Mouse (Mus musculus) MN1 (cell line): ENCODE data around the gene Tsku.
A peak's percentile ranks its signal among the peaks of the same experiment; 100 is the strongest.

Experiments used
- DNase-seq: peaks from one replicate; pipeline ENCODE4 v3.0.0-alpha.2; 2016; ENCODE audit warnings: low spot score

The Tsku gene

GRCm38 (mm10) chr7:98358016-98358415, 3.1 kb downstream of the Tsku start:
- no peak for DNase-seq

DNA sequence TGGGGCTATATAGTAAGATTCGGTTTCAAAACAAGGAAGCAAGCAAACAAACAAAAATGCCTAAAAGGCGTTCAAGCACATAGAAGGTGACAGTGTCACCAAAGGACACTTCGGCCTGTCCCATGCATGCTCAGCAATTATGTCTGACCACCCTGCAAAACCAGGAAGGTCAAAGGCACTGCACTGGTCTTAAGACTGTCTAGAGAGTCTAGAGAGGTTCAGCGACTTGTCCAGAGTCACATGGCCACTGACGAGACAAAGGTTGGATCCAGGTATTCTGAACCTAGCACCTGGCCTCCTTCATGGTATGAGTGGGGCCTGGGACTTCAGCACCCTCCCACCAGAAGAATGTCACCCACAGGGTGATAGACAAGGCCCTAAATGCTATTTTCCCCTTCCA, 3.8 kb downstream of the Tsku start:
- no peak for DNase-seq

DNA sequence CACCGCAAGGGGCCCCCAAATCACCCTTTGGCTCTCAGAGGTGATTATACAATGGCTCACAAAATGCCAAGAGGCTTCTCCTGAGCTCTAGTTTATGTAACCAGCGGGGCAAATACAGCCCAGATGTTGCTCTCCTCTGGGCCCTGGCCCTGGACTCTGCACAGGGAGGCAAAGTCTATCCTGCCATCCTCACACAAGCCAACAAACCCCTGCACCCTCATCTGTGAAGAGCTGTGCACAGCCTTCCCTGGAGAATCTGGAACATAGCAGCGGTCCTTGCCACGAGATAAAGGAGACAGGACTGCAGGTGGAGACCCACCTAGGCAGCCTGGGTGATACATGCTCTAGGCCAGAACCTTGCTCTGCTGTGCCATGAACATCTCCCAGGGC, 6.2 kb downstream of the Tsku start:
- no peak for DNase-seq

DNA sequence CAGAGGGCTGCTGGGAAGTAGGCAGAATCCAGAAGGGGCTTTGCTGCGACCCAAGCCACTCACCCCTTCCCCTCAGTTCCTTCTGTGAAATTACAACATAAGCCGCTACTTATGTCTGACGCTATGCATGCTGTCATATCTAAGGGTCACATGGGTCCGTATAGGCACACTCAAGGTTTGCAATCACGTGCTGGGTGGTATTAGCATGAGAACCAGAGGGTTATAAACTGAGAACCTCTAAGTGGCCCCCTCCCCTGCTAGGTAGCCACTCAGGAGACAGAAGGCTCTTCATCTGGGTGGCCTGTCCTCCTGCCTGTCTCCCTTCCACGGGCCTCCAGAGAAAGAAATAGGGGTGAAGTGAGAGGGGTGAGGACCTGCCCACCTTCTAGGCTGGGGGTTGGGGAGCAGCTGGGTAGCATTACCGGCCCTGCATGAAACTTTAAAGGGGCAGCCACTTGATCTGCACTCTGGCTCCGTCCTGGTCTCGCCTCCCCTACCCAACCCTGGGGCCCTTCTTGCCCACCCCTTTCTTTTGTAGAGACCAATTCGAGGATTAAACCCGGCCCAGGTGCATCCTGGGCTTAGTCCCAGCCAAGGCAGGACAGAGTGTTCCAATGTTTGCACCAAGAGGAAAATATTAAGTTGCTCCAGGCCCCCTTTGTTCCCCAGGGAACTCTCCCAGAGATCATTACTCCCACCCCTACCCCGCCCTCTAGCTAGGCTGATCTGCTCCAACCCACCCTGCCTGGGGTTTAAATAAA, 6.8 kb downstream of the Tsku start:
- DNase-seq: no peak

- no peak for DNase-seq
These were observed 7.5 kb downstream of the Tsku start for GRCm38 (mm10) chr7:98353616-98354015.

- DNase-seq: no peak
These were observed 9.6 kb downstream of the Tsku start for GRCm38 (mm10) chr7:98351523-98351922.

- no peak for DNase-seq
These were observed 11.3 kb downstream of the Tsku start for GRCm38 (mm10) chr7:98349821-98350220.

DNA sequence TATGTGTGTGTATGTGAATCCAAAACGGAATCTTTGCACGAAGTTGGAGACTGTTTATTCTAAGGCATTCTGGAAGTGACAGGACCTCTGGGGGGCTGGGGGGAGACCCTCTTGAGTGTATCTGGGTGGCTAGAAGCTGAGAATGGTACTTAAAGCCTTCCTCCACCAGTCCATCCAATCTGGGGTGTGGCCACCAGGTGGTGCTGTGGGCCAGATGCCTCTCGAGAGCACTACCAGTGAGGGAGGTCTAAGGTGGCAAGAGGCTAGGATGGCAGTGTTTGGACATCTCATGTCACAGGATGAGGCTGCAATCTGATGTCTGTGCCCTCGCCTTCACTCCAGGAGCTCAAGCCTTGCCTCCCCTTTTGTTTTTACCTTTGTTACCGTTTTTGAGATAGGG, 12.0 kb downstream of the Tsku start:
- peak; percentile 85 for DNase-seq

- peak; percentile 71 for DNase-seq
These were observed 13.1 kb downstream of the Tsku start for GRCm38 (mm10) chr7:98348043-98348442.

GRCm38 (mm10) chr7:98347471-98347870, 13.7 kb downstream of the Tsku start:
- DNase-seq: no peak

DNA sequence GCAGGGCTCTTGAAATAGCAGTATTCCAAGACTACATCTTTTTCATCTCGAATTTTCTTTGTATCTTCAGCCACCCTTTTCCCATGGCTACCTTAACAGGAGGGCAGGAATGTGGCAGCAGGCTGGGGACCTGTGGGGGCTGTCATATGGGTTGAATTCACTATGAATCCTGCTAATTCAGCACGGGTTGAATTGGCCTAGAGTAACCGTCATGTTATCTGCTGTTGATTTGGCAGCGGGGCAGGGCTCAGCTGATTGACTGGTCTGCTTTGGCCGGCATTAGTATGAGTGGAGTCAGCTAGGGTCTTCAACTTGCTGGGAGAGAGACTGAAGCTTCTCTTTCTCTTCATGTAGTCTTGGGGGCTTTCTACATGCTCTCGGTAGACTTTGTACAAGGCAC, 16.1 kb downstream of the Tsku start:
- DNase-seq: no peak

DNA sequence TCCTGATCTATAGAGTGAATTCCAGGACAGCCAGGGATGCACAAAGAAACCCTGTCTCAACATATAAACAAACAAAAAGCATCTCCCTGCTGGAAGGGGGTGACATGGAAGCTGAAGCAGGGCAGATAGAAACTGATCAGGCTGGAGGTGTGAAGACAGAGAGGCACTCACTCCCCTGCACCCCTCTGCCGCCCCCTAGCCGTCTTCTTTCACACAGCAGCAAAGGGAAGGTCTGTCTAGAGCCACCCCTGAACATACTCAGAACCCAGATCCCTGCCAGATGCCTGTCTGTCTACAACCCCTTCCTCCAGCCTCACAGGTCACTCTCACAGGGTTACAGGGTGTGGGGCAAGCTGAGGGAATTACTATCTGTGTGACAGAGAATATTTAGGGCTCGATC, 16.8 kb downstream of the Tsku start:
- DNase-seq: no peak

- DNase-seq: no peak
These were observed 18.9 kb downstream of the Tsku start for GRCm38 (mm10) chr7:98342249-98342648.

- DNase-seq: peak; percentile 93
These were observed 19.7 kb downstream of the Tsku start for GRCm38 (mm10) chr7:98341475-98341874.

DNA sequence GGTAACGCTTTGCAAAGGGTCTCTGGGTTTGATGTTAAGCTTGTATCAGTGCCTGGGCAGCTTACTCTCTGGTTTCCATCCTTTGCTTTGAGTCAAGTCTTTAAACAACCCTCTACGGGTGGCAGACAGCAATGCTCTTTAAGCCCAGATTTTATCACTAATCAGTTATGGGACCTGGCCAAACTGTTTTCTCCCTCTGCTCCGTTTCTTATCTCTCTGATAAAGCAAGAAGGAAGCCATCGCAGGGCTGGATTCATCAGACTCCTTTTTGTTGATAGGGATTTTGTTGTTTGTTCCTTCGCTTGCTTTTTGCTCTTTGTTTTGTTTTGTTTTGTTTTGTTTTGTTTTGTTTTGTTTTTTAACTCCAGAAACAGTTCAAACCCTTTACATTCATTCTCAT, 20.8 kb downstream of the Tsku start:
- DNase-seq: no peak

DNA sequence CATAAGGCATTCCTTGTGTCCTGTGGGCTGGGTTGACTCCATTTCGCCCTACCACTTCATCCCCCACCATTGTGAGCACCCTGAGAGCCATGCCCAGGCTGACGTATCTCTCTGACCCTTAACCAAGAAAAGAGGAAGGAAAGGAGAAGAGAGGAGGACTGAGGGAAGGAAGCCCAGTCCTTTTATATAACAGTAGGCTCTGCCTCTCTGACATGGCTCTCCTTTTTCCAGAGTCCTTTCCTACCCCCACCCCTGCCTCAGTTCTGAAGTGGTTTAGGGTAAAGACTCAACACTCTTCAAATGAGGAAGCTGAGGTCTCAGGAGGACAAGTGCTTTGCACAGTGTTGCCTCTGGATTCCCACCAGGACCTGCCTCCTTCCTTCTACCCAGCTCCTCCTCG, 27.1 kb downstream of the Tsku start:
- DNase-seq: no peak

- DNase-seq: no peak
These were observed 27.6 kb downstream of the Tsku start for GRCm38 (mm10) chr7:98333507-98333906.

GRCm38 (mm10) chr7:98332678-98333397, 28.3 kb downstream of the Tsku start:
- no peak for DNase-seq

- DNase-seq: no peak
These were observed 29.2 kb downstream of the Tsku start for GRCm38 (mm10) chr7:98331932-98332331.

DNA sequence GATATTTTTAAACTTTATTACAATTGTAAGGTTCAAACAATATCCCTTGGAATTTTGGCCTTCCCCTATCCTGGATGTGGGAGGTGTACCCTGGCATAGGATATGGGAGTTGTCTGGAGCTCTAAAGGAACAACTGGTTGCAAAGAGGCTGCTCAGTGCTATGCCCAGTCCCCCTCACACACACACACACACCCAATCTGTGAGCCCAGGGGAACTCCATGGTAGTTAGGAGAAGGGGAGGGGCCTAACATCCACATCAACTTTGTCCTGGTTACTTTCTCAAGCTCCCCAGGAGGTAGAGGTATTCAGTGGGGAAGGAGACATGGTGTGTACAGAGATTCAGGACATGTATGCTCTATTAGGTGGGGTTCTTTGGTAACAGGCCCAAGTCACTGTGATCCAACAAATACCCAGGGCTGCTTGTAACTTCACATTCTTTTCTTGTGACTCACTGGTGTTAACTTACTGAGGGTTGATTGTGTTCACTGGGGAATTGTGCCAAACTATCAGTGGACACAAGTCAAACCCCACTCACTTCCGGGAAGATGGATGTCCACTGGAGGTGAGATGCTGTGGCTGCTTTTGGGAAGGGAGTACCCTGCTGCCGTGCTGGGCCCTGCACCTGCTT, 30.6 kb downstream of the Tsku start:
- DNase-seq: no peak

- DNase-seq: peak; percentile 48
These were observed 31.3 kb downstream of the Tsku start for GRCm38 (mm10) chr7:98329651-98330374.

DNA sequence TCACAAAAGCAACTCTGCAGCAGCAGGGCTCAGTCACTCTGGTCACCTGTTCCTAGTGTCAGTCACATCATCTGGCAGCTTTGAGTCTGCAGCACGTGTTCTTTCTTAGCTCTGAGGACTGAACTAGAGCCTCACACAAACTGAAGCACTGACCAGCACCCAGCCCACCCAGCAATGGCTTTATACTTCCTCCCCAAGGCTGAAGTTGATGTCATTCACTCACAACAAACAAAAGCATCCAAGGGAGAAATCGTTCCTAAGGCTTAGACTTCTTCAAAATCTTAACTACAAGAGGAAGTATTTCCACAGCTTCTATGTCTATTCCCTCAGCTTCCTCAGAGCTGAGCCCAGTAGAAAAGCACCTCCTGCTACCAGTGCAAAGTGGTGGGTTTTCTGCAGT, 32.8 kb downstream of the Tsku start:
- no peak for DNase-seq

DNA sequence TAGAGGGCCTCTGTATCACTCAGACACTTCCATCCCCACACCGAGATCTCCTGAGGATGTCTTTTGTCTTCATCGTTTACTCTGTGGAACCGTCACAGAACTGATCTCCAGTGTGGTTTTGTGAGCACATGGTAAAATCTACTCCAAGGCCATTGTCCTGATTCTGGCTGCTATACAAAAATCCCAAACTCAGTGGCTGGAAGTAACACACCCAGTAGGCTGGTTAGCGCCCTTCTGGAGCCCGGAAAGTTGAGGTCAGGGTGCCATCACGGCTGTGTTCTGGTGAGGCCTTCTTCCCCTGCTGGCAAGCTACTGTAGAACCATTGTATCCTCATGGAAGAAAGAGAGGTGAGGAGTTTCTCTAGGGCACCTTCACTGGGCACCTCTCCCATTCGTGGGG, 35.1 kb downstream of the Tsku start:
- no peak for DNase-seq
